ENCODE assay signal across 9 mouse cellular contexts in the genomic region with DNA sequence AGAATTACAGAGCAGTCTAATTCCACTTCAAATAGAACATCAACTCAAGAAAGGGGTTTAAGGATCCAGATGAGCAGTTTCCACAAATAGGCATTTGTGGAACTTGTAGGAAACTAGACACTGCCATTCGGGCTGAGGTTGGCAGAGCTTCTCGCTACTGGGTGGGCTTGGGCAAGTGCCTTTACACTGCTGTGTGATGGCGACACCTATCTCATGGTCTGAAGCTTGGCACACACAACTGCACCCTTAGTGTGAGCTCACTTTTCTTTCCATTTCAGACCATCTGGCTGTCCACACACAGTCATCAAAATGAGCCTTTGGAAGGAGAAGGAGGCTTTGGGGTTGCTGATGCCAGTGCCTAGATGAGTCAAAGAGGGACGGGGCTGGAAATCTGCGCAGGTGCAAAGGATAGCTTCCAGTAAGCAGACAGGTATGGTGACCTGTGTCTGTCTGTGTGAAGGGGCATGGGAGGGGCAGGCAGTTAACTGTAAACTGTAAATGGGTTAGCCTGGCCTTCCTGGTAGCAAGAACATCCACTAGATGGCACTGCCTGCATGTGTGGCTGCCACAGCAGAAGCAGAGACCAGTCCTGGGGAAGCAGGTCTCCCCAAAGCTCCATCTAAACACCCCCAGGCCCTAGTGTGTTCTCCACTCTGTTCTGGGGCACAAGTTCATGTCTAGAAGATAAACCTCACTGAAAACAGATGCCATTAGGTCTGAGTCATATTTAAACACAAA.
DNase-seq lines count a peak whose midpoint lies in the region; ATAC-seq and TF ChIP-seq lines count a peak whose summit lies in the region.
"Had no signal": no experiment of that assay in that cellular context is flagged by ENCODE, and none has a peak within 500 bp of the region (broad histone marks: within the 10 kb centered on the region; RNA-seq: fewer than 3 reads in every experiment).

No protein-coding gene starts in this region.

- no peak overlapping the region for H3K4me3 ChIP-seq in thymus, adult 2 months (ENCODE audit: control insufficient read depth, insufficient read depth, low read length)
- H3K4me3 ChIP-seq in embryonic facial prominence, embryonic 14.5 days (ENCODE audit: low read depth, low read length), result no peak overlapping the region
- H3K4me3 ChIP-seq: midbrain, embryonic 12.5 days had no signal

- no peak for TF ChIP-seq POLR2A in thymus, adult 2 months (IDR thresholded peaks at IDR 0.05; ENCODE audit: control insufficient read depth, extremely low read depth, insufficient read depth, low read length, poor library complexity)

- H3K36me3 ChIP-seq in thymus, adult 2 months (ENCODE audit: control insufficient read depth, insufficient read depth, low read length), result no peaks in the 10 kb centered on the region
- H3K36me3 ChIP-seq in embryonic facial prominence, embryonic 14.5 days (ENCODE audit: control insufficient read depth, insufficient read depth, low read length), result no peaks in the 10 kb centered on the region
- H3K36me3 ChIP-seq: midbrain, embryonic 12.5 days had no signal

- H3K27ac ChIP-seq in thymus, adult 2 months (ENCODE audit: control insufficient read depth, insufficient read depth, low read length), result no peak overlapping the region
- H3K27ac ChIP-seq in embryonic facial prominence, embryonic 14.5 days (replicated peaks; ENCODE audit: low read depth, low read length), result no peak overlapping the region
- H3K27ac ChIP-seq: midbrain, embryonic 12.5 days had no signal

- H3K4me2 ChIP-seq in embryonic facial prominence, embryonic 14.5 days (ENCODE audit: low read depth, low read length), result no peak overlapping the region
- H3K4me2 ChIP-seq: midbrain, embryonic 12.5 days had no signal

- WGBS in thymus, adult 2 months, result 80% methylated on average over 5 of the region's 5 CpGs
- WGBS in embryonic facial prominence, embryonic 14.5 days, result 66% methylated on average over 5 of the region's 5 CpGs

- H3K4me1 ChIP-seq in thymus, adult 2 months (replicated peaks; ENCODE audit: control insufficient read depth, insufficient read depth, low read length), result no peaks in the 10 kb centered on the region
- no peaks in the 10 kb centered on the region for H3K4me1 ChIP-seq in embryonic facial prominence, embryonic 14.5 days (ENCODE audit: control insufficient read depth, insufficient read depth, low read length)
- H3K4me1 ChIP-seq: midbrain, embryonic 12.5 days had no signal

- H3K9me3 ChIP-seq in embryonic facial prominence, embryonic 14.5 days (ENCODE audit: control insufficient read depth, low read length), result no peaks in the 10 kb centered on the region
- H3K9me3 ChIP-seq: midbrain, embryonic 12.5 days had no signal

- H3K9ac ChIP-seq in embryonic facial prominence, embryonic 14.5 days (ENCODE audit: low read depth, low read length), result no peak overlapping the region
- H3K9ac ChIP-seq: midbrain, embryonic 12.5 days had no signal

- no peak for TF ChIP-seq CTCF in thymus, adult 2 months (IDR thresholded peaks at IDR 0.05; ENCODE audit: borderline replicate concordance, control insufficient read depth, extremely low read depth, insufficient read depth, low read length, poor library complexity)

- peak; percentile 44 to 78 for DNase-seq in adrenal gland, adult (ENCODE audit: inconsistent age in 2 of 2, low spot score in 1 of 2)
- no peak for DNase-seq in adrenal gland, adult 8-10 months
- peak; percentile 5 for DNase-seq in thymus, postnatal 25 days
- DNase-seq in thymus, adult 2 months, result no peak
- DNase-seq in embryonic facial prominence, embryonic 14.5 days (ENCODE audit: low spot score), result peak; percentile 61
- peak; percentile 60 for DNase-seq in layer of hippocampus, adult 11-12 months (ENCODE audit: low spot score)
- DNase-seq in lung, postnatal 36 days, result peak; percentile 54
- no peak for DNase-seq in spleen, adult 12 weeks (ENCODE audit: low spot score)

- peak; percentile 55; the same call in 1 of the 2 replicates for ATAC-seq in embryonic facial prominence, embryonic 14.5 days (ENCODE audit: low read depth)

- H3K27me3 ChIP-seq in thymus, adult 2 months (ENCODE audit: control insufficient read depth, insufficient read depth, low read length), result no peaks in the 10 kb centered on the region
- no peaks in the 10 kb centered on the region for H3K27me3 ChIP-seq in embryonic facial prominence, embryonic 14.5 days (replicated peaks; ENCODE audit: control insufficient read depth, insufficient read depth, low read length)
- H3K27me3 ChIP-seq: midbrain, embryonic 12.5 days had no signal

Comparison
In these comparisons a context has a peak if more than half of its experiments do, and no peak if none do; other contexts are left out.
1. DNase-seq: peak in adrenal gland, adult (2 of 2), thymus, postnatal 25 days (single experiment), embryonic facial prominence, embryonic 14.5 days (single experiment), layer of hippocampus, adult 11-12 months (single experiment) and lung, postnatal 36 days (single experiment); none in adrenal gland, adult 8-10 months (single experiment), thymus, adult 2 months (single experiment) and spleen, adult 12 weeks (single experiment).